Mouse (Mus musculus): ENCODE data around the gene Rspo3. TPM values are rescaled to one million over a fixed set of nuclear protein-coding genes. Genes with fewer than 3 reads are reported as not detected.

Rspo3 gene
- polyA plus RNA-seq (2015; fragmentation: Nextera tagmentation; extraction: Ambion mirVana) = 20.2 and 23.2 TPM in 2 replicates

DNA sequence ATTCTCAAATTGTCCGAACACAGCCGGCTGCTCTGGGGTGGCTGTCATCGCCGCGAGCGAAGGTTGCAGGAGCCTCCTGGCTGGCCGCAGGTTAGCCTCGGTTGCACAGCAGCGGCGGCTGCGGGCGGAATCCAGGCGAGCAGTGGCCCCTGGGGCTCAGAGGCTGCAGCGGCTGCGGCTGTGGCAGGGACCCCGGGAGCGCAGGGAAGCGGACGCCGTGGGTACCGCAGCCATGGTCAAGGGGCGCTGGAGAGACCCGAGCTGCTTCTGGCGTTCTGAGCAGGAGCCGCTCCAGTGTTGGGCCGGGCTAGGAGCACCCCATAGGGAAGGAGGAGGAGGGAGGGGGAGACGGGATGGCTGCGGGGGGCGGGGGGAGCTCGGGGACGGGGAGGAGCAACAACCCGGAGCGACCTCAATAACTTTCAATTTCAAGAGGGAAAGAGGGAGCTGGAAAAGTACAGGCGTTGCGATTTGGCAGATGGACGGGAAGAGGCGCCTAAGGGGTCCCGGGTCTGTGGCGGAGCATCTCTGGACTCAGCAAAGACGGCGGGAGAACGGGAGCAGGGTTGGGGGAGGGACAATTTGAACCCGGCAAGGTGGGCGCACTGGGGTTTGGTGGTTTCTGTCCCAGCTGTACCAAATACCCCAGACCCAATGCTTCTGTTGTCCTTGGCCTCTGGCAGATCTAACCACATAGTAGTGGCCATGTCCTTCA lies at the start of gene Rspo3:
TSS of gene Rspo3 (minus strand) at position 322 of the 715 bp plus-strand sequence.
- peak within 1 kb of the TSS; percentile 91 for H3K4me2 ChIP-seq
- peaks cover 18% of the 10 kb centered on the region; the same call in 1 of the 2 replicates for H3K4me1 ChIP-seq
- peak; percentile 66; the same call in 1 of the 2 replicates for ATAC-seq (ENCODE audit: insufficient number of reproducible peaks, insufficient read depth, low FRiP score, low TSS enrichment, low read depth)
- no peaks in the 10 kb centered on the region for H3K9me3 ChIP-seq
- H3K9ac ChIP-seq = peak within 1 kb of the TSS; percentile 82
- H3K27me3 ChIP-seq = peaks cover 12% of the 10 kb centered on the region; the same call in 1 of the 2 replicates
- peak within 1 kb of the TSS; percentile 78 for H3K4me3 ChIP-seq
- peak within 1 kb of the TSS; percentile 44; the same call in 1 of the 2 replicates for H3K27ac ChIP-seq
- H3K36me3 ChIP-seq = no peaks in the 10 kb centered on the region
- under 1% methylated on average over 44 of the region's 44 CpGs for WGBS

DNA sequence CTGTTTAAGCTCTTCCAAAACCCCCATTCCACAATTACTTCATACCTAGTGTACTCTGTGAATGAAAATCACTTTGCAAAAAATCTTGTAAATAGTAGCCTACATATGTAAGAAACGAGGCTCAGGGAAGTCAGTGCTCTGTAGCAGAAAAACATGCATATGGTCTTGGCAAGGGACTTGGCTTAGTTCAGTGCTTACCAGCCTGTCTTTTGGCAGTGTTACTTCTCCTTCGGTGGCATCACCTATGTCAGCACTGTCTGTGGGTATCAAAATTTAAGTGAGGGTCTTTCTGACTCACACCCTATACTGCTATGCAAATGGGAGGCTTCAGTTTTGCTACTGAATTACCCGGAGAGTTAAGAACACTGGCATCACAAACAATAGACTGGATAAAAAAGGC lies 46.3 kb upstream of the Rspo3 start:
- Histone ChIP-seq H3K4me2 (no peak overlapping the region), H3K4me3 (no peak overlapping the region), H3K27ac (no peak overlapping the region), H3K9me3 (no peaks in the 10 kb centered on the region), H3K4me1 (no peaks in the 10 kb centered on the region), H3K9ac (no peak overlapping the region), H3K36me3 (no peaks in the 10 kb centered on the region), H3K27me3 (no peaks in the 10 kb centered on the region)
- no peak for ATAC-seq (ENCODE audit: insufficient number of reproducible peaks, insufficient read depth, low FRiP score, low TSS enrichment, low read depth)
- WGBS = 74% methylated on average over 3 of the region's 3 CpGs

DNA sequence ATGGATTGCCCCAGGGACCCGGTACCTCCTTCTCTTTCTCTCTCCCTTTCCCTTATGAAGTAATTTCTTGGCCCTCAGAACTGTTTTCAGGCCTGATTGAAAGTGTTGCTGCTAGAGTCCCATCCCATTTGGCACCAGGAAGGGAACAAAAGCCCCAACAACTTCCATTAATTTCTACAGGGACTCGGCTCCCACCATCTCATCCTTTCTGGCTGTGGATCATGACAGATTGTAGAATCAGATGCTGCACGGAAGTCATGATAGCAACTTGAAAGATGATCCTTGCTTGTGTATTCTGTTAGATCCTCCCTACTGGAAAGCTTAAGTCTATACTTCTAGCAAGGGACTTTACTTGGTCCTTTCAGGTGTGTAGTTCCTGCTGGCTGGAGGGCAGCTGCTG lies 45.8 kb upstream of the Rspo3 start:
- WGBS = 74% methylated on average over 3 of the region's 3 CpGs
- Histone ChIP-seq H3K4me3 (no peak overlapping the region), H3K36me3 (no peaks in the 10 kb centered on the region), H3K27me3 (no peaks in the 10 kb centered on the region), H3K27ac (no peak overlapping the region), H3K9me3 (no peaks in the 10 kb centered on the region), H3K4me1 (no peaks in the 10 kb centered on the region), H3K9ac (no peak overlapping the region), H3K4me2 (no peak overlapping the region)
- no peak for ATAC-seq (ENCODE audit: insufficient number of reproducible peaks, insufficient read depth, low FRiP score, low TSS enrichment, low read depth)

DNA sequence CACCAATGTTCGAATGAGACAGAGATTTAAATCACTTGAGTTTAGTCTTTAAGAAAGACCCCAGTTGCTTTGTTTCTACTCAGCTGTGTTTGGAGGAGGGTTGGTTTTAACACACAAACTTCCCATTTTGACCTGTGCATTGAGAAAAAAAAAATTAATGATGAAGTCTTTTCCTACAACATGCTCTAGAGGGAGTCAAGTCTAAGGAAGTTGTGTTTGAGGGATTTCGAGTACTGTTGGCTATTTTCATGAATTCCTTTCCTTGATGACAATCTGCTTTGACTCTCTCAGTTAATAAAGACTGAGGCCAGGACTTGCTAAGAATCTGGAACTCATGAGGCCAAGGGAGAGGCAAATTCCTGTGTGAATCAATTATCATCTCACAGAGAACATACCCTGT lies 20.3 kb upstream of the Rspo3 start:
- 54% methylated on average over 2 of the region's 2 CpGs for WGBS
- Histone ChIP-seq H3K9me3 (no peaks in the 10 kb centered on the region), H3K27me3 (no peaks in the 10 kb centered on the region), H3K36me3 (no peaks in the 10 kb centered on the region), H3K4me2 (no peak overlapping the region), H3K9ac (no peak overlapping the region), H3K4me3 (no peak overlapping the region), H3K27ac (no peak overlapping the region), H3K4me1 (no peaks in the 10 kb centered on the region)
- no peak for ATAC-seq (ENCODE audit: insufficient number of reproducible peaks, insufficient read depth, low FRiP score, low TSS enrichment, low read depth)

DNA sequence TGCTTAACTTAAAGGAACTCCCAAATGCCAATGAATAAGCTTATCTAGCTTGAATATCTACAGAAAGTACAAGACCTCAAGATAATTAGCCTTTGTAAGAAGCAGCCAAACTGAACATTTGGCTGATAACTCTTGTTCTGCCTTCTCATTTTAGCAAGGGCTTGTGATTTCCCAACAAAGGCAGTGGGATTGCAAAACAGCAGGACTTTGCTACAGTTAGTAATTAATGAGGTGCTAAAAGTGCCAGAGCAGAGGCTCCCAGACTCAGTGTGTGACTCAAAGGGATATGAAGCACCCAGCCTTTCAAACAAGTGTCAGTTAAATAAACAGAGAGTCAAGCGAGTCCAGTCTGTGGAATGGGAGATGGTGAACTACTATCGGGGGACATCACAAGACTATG lies 18.7 kb upstream of the Rspo3 start:
- 75% methylated on average over 2 of the region's 2 CpGs for WGBS
- no peak for ATAC-seq (ENCODE audit: insufficient number of reproducible peaks, insufficient read depth, low FRiP score, low TSS enrichment, low read depth)
- H3K4me1 ChIP-seq = no peaks in the 10 kb centered on the region
- H3K36me3 ChIP-seq = no peaks in the 10 kb centered on the region
- H3K4me3 ChIP-seq = no peak overlapping the region
- H3K9ac ChIP-seq = no peak overlapping the region
- H3K9me3 ChIP-seq = no peaks in the 10 kb centered on the region
- H3K27ac ChIP-seq = no peak overlapping the region
- no peak overlapping the region for H3K4me2 ChIP-seq
- no peaks in the 10 kb centered on the region for H3K27me3 ChIP-seq

DNA sequence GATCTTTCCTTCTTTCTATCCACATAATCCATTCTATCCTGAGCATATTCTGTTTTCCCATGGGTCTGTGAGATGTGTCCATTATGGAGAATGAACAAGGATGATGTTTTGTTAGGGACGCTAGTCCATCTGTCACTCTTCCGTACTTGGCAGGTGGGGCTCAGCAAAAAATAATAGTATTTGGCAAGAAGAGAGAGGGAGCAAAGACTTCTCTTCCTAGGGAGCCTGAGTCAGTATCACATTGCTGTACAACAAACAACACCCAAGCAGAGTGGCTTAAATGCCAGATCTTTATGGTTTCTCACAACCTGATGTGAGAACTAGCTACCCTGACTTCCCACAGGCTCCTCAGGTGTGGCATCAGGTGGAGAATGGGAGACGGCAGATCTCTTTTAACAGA lies 7.3 kb upstream of the Rspo3 start:
- Histone ChIP-seq H3K4me3 (no peak overlapping the region), H3K9ac (no peak overlapping the region), H3K27ac (no peak overlapping the region), H3K4me2 (no peak overlapping the region), H3K36me3 (no peaks in the 10 kb centered on the region), H3K9me3 (no peaks in the 10 kb centered on the region), H3K27me3 (no peaks in the 10 kb centered on the region), H3K4me1 (0 out of 2 replicates have a peak, but pooled peaks cover 1% of the 10 kb centered on the region)
- 86% methylated on average over 3 of the region's 3 CpGs for WGBS
- ATAC-seq (ENCODE audit: insufficient number of reproducible peaks, insufficient read depth, low FRiP score, low TSS enrichment, low read depth) = no peak

DNA sequence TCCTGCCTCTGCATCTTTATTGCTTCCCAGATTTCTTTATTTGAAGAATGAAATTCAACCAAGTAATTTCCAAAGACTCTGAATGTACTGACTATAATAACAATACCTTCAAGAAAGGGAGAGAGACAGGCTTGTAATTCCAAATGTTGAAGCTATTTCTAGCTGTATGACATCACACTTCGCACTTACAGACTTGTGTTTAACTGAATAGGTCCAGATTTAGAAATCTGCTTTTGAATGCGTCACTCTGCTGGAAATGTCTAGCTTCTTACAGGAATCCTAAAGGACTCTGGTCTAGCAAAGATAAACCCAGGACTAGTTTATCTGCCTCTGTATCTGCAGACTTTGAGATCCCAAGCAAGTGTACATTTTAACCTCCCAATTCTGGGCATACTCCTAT lies 3.8 kb upstream of the Rspo3 start:
- Histone ChIP-seq H3K9ac (no peak overlapping the region), H3K27ac (no peak overlapping the region), H3K4me3 (no peak overlapping the region), H3K36me3 (no peaks in the 10 kb centered on the region), H3K9me3 (no peaks in the 10 kb centered on the region), H3K4me2 (no peak overlapping the region), H3K4me1 (peaks cover 8% of the 10 kb centered on the region; the same call in 1 of the 2 replicates), H3K27me3 (no peaks in the 10 kb centered on the region; the same call in 1 of the 2 replicates)
- 76% methylated on average over 2 of the region's 2 CpGs for WGBS
- no peak for ATAC-seq (ENCODE audit: insufficient number of reproducible peaks, insufficient read depth, low FRiP score, low TSS enrichment, low read depth)

DNA sequence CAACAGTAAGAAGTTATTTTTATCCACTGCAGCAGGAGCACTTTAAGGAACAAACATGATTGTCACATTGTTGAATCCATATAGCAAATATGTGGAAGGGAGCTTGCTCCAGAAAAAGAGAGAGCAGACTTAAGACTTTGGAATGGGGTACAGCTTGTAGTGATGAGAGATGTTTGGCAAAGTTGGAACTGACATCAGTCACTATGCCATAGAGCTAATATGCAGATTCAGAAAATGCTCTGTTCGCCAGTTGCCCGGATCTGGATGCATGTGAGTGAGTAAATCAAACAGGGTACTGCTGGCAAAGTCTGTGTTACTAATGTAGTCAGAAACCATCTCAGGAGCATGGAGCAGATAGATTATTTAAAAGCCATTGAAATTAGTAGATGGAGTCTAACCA lies 3.1 kb upstream of the Rspo3 start:
- H3K27ac ChIP-seq = no peak overlapping the region
- peaks cover 15% of the 10 kb centered on the region; the same call in 1 of the 2 replicates for H3K4me1 ChIP-seq
- no peak overlapping the region for H3K9ac ChIP-seq
- no peaks in the 10 kb centered on the region for H3K36me3 ChIP-seq
- 69% methylated on average over 2 of the region's 2 CpGs for WGBS
- H3K4me3 ChIP-seq = no peak overlapping the region
- no peak overlapping the region for H3K4me2 ChIP-seq
- no peaks in the 10 kb centered on the region for H3K9me3 ChIP-seq
- peaks cover 5% of the 10 kb centered on the region; the same call in 1 of the 2 replicates for H3K27me3 ChIP-seq
- ATAC-seq (ENCODE audit: insufficient number of reproducible peaks, insufficient read depth, low FRiP score, low TSS enrichment, low read depth) = no peak

DNA sequence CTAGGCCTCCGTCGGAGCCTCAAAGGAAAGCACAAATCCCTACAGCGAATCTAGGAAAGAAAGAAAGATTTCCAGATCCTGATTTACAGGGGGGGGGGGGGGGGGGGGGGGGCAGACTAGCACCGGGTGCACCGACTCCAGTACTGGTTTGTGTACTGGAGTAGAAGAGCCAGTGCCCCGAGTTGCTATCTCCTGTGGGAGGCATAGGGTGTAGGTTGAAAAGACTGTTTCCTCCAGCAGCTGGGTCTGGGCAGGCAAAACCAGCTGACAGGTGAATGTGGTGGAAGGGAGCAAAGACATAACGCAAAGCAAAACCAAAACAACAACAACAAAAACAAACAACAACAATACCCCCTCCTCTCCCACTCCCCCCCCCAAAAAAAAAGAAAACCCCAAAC lies 838 bp downstream of the Rspo3 start:
- Histone ChIP-seq H3K27me3 (peaks cover 12% of the 10 kb centered on the region; the same call in 1 of the 2 replicates), H3K4me3 (peak overlapping the region; percentile 78), H3K4me1 (peaks cover 18% of the 10 kb centered on the region; the same call in 1 of the 2 replicates), H3K9me3 (no peaks in the 10 kb centered on the region), H3K27ac (no peak overlapping the region), H3K4me2 (peak overlapping the region; percentile 91), H3K36me3 (no peaks in the 10 kb centered on the region), H3K9ac (peak overlapping the region; percentile 82)
- ATAC-seq (ENCODE audit: insufficient number of reproducible peaks, insufficient read depth, low FRiP score, low TSS enrichment, low read depth) = no peak
- WGBS = 0% methylated on average over 7 of the region's 7 CpGs

DNA sequence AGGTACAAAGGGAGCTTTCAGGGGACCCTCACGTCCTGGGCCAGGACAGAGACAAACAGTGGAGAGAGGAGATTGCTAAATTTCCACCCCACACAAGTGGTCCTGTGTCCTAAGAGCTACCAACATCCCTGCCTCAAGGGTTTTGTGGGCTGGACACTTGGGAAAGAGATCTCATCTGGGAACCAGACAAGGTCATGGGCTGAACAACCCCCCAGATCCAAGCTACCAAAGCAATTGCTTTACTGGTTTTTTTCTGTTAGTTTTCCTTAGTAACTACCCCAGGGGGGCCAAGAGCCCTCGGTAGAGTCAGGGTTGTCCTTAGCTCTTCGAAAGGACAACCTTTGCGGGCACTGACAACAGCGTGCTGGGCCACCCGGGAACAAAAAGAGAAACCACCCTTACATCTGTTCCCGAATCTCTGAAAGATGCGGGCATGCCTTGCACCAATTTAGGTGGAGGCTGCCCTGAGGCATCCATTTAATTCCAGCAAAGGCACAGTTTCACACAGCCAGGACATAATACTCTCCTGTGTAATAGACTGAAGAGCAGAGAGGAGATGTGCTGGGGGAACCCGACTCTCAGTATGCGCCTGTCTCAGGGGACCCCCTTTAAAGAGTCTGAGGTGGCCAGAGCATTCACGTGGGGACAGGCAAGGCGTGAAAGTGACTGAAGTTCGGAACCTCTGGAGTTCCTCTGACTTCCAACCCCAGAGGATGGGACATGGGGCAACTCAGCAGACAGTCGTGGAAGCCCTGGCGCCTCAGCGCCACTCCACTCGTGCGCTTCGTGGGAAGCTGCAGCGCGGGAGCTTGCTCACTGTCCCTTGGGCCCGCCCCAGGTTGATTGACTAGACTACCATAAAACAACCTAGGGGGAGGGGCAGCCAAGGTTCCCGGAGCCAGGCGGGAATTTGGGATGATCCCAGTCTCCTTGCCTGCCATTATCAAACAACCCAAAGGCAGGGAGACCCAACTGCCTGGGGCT lies 1.5 kb downstream of the Rspo3 start:
- Histone ChIP-seq H3K27ac (peak overlapping the region; percentile 74), H3K36me3 (no peaks in the 10 kb centered on the region), H3K9ac (peak overlapping the region; percentile 82), H3K4me3 (peak overlapping the region; percentile 78), H3K27me3 (peaks cover 12% of the 10 kb centered on the region; the same call in 1 of the 2 replicates), H3K4me1 (peaks cover 18% of the 10 kb centered on the region; the same call in 1 of the 2 replicates), H3K4me2 (peak overlapping the region; percentile 91), H3K9me3 (no peaks in the 10 kb centered on the region)
- under 1% methylated on average over 24 of the region's 24 CpGs for WGBS
- no peak for ATAC-seq (ENCODE audit: insufficient number of reproducible peaks, insufficient read depth, low FRiP score, low TSS enrichment, low read depth)

All from embryonic facial prominence, embryonic 13.5 days (tissue).